Mouse (Mus musculus): ENCODE measurements around the gene Oser1.

Oser1 gene

GRCm38 (mm10) chr2:163447375-163447774 lies 22.9 kb upstream of the Oser1 start:
- in situ Hi-C loops (cut with MboI; ENCODE audit: unreplicated experiment in 2 of 2): no loop called here

DNA sequence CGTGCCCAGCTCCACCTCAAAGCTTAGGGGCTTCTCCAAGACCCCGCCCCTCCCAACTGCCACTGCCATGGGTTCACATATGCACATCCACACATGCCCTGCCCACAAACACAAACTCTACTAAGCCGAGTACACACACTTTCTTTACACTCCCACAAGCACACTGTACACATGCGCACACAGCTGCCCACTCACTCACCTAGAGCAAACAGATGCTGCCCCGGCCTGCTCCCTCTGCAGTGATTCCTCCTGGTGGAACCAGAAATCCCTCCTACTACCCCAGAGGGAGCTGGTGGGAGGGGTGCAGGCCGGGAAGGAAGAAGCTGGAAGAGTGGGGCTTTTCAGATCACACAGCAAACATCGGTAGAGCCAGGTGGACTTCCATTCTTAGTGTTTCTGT lies 19.5 kb upstream of the Oser1 start:
- in situ Hi-C loops (cut with MboI; ENCODE audit: unreplicated experiment in 2 of 2): no loop called here

DNA sequence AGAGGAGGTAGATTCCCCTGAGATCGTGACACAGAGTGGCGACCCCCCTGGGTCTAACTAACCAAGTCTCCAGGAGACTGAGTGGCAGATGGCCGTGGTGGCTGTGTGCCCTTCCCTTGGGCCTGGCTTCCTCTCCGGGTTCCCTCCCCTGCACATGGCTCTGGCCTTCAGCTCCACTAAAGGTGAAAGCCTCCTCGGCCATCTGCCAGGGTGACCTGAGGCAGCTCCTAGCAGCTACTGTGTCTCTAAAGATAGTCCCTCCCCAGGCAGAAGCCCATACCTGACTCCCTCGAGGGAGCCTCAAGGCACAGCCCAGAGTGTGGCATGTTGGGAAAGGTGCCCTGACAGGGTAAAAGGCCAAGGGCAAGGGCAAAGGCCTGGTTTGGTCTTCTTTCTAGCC lies 19.0 kb upstream of the Oser1 start:
- in situ Hi-C loops (cut with MboI; ENCODE audit: unreplicated experiment in 2 of 2): no loop called here

GRCm38 (mm10) chr2:163439488-163439887 lies 15.0 kb upstream of the Oser1 start:
- in situ Hi-C loops (cut with MboI; ENCODE audit: unreplicated experiment in 2 of 2): no loop called here

GRCm38 (mm10) chr2:163438619-163439451 lies 14.3 kb upstream of the Oser1 start:
- in situ Hi-C loops (cut with MboI; ENCODE audit: unreplicated experiment in 2 of 2): no loop called here

DNA sequence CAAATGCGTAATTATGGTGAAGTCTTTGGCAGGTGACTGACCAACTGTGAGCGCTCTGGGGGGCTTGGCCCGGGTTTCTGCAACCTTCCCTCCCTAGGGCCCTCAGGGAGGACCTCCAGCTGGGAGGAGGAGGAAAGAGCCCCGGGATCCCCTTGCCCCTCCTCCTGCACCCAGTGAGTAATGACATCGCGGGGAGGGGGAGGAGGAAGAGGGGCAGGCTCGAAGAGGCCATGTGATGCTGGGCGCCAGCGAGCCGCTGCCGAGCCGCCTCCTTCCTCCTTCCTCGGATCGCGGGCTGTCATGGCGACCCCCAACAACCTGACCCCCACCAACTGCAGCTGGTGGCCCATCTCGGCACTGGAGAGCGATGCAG lies 13.7 kb upstream of the Oser1 start, which contains the start of gene Gdap1l1:
Gene Gdap1l1 (plus strand): TSS at position 231 of the 373 bp plus-strand sequence.
- in situ Hi-C loops (cut with MboI; ENCODE audit: unreplicated experiment in 2 of 2): no loop called here

DNA sequence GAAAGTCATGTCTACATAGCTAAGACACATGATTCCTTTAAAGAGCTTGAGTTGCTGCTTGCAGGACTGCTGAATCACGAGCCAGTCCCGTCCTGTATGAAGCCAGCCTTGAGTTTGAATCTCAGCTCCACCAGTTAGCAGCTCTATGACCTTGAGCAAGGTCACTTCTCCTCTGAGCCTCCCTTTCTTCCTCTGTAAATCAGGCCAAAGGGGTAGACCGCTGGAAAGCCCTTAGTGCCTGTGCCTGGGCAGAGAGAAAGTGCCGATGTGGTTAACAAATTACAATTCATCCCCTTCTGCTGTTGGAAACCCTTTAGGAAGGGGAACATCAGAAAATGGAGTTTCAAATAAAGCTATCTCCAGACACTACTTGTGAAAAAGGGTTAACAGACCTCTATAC lies 13.3 kb upstream of the Oser1 start:
- in situ Hi-C loops (cut with MboI; ENCODE audit: unreplicated experiment in 2 of 2): no loop called here

DNA sequence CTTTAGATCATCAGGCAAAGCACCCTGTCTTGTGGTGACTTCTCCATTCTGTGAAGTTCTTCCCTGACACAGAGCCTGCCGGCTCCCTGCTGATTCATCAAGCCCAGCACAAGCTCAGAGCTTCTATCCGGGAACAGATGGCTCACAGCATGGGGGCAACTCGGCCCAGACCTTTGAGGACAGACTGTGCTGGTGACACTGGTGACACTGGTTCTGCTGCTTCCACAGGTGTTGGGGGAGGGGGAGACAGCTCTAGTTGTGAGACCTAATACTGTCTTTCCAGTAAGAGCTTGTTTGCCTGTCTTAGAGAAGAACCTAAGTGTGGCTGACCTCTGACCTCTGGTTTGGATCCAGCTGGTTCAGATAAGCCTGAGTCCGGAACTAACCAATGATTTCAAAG lies 9.5 kb upstream of the Oser1 start:
- in situ Hi-C loops (cut with MboI; ENCODE audit: unreplicated experiment in 2 of 2): no loop called here

DNA sequence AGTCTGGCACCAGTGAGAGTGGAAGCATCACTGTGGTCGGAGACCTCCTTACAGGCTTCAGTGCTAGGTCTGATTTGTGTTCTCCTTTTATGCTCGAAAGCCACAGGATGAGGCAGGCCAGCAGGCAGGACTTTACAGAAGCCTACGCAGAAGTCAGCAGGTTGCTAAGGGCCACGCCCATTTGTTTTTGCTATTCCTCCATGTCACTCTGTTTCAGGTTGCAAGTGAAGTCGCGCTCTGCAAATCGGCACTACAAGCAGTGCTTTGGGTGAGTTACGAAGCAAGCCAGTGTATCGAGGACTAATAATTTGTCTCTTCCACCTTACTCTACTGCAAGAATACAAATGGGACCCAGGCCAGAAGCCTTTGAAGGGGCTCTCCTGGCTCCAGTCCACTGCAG lies 6.8 kb upstream of the Oser1 start:
- in situ Hi-C loops (cut with MboI; ENCODE audit: unreplicated experiment in 2 of 2): no loop called here

- in situ Hi-C loops (cut with MboI; ENCODE audit: unreplicated experiment in 2 of 2): no loop called here
Measured at GRCm38 (mm10) chr2:163428346-163429011, 4.0 kb upstream of the Oser1 start.

GRCm38 (mm10) chr2:163422895-163423660 lies 1.4 kb downstream of the Oser1 start:
- in situ Hi-C loops (cut with MboI; ENCODE audit: unreplicated experiment in 2 of 2): no loop called here

- in situ Hi-C loops (cut with MboI; ENCODE audit: unreplicated experiment in 2 of 2): no loop called here
Measured at GRCm38 (mm10) chr2:163420366-163420886, 4.1 kb downstream of the Oser1 start.

- in situ Hi-C loops (cut with MboI; ENCODE audit: unreplicated experiment in 2 of 2): loop anchor here in 1 of 2 experiments (10.0 kb wide), 1 partner anchor 405 kb away; the partner anchor contains the start of gene Ift52
Measured at GRCm38 (mm10) chr2:163419346-163420045, 5.0 kb downstream of the Oser1 start.

- in situ Hi-C loops (cut with MboI; ENCODE audit: unreplicated experiment in 2 of 2): loop anchor here in 1 of 2 experiments (10.0 kb wide), 1 partner anchor 404 kb away; the partner anchor contains the start of gene Ift52
Measured at GRCm38 (mm10) chr2:163418841-163419345, 5.6 kb downstream of the Oser1 start.

DNA sequence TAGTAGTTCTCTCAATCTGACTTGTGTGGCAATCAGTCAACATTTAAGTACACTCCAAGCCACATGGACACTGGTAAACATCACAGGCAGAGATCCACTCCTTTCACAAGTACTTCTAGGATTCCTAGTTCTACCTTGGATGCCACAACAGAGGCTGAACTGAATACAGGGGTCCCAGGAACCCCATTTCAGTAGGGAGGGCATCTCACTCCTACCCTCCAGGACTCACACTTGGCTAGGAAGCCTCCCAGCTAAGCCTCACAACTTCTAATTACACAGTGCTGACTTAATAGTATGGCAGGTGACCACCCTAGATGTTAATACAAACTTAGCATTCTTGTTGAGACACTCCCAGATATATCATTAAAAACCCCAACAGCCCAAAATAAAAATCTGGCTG lies 6.7 kb downstream of the Oser1 start:
- in situ Hi-C loops (cut with MboI; ENCODE audit: unreplicated experiment in 2 of 2): loop anchor here in 1 of 2 experiments (10.0 kb wide), 1 partner anchor 403 kb away; the partner anchor contains the start of gene Ift52

DNA sequence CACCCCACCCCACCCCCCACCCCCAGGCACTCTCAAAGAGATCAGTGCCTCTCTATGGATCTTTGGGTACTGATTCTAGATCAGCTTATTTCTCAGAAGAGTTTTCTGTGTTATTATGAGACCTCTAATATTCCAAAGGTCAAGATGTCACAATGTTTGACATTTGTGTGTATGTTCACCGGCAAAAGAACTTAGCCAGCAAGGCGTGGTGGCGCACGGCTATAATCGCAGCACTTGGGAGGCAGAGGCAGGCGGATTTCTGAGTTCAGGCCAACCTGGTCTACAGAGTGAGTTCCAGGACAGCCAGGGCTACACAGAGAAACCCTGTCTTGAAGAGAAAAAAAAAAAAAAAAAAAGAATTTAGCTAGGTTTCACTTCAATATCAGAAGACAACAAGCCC lies 7.5 kb downstream of the Oser1 start:
- in situ Hi-C loops (cut with MboI; ENCODE audit: unreplicated experiment in 2 of 2): loop anchor here in 1 of 2 experiments (10.0 kb wide), 1 partner anchor 402 kb away; the partner anchor contains the start of gene Ift52

DNA sequence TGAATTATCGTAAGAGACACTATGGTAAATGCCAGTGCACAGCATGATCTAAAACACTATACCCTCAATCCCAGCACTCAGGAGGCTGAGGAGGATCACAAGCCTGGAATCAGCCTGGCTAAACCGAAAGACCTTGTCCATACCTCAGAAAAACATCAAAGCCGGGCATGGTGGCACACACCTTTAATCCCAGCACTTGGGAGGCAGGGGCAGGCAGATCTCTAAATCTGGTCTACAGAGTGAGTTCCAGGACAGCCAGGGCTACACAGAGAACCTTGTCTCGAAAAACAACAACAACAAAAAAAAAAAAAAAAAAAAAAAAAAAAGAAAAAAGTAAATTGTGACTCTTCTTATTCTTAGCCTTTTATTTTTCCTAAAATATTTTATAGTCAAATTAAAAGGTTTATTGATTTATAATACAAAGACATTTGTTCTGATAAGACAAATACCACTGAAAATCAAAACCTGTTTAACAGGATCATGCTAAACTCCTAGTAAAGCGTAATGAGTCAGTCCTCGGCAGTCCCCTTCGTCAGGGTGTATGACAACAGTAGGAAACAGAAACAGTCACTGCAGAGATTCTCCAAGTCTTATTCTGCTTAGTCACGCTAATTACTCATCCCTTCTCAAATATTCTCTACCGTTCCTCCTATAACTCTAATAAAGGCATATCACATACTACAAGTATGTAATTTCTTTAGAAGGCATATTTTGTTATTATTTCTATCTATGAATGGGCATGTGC lies 11.5 kb downstream of the Oser1 start:
- in situ Hi-C loops (cut with MboI; ENCODE audit: unreplicated experiment in 2 of 2): loop anchor here in 1 of 2 experiments (10.0 kb wide), 1 partner anchor 398 kb away; the partner anchor contains the start of gene Ift52

GRCm38 (mm10) chr2:163412419-163412818 lies 12.1 kb downstream of the Oser1 start:
- in situ Hi-C loops (cut with MboI; ENCODE audit: unreplicated experiment in 2 of 2): loop anchor here in 1 of 2 experiments (10.0 kb wide), 1 partner anchor 398 kb away; the partner anchor contains the start of gene Ift52

GRCm38 (mm10) chr2:163411840-163412239 lies 12.7 kb downstream of the Oser1 start:
- in situ Hi-C loops (cut with MboI; ENCODE audit: unreplicated experiment in 2 of 2): loop anchor here in 1 of 2 experiments (10.0 kb wide), 1 partner anchor 397 kb away; the partner anchor contains the start of gene Ift52
